Mouse (Mus musculus) ES-Bruce4 (cell line): ENCODE results near the gene Gucy2c.
"Not testable (repeated sequence)": the region's sequence is repeated elsewhere in the genome, so short reads cannot be mapped to it uniquely, and the experiment has no call there.

Experiments
- CTCF ChIP-seq: IDR thresholded peaks from one replicate; pipeline ENCODE4 v1.8.1; 2011; ENCODE audit warnings: low read depth, low read length
- POLR2A ChIP-seq: IDR thresholded peaks from one replicate; pipeline ENCODE4 v1.8.1; 2011; ENCODE audit warnings: low read length; ENCODE audit not compliant: insufficient read depth

- not testable (repeated sequence) for TF ChIP-seq CTCF, POLR2A
Observed at GRCm38 (mm10) chr6:136797874-136798693, 16.5 kb upstream of the Gucy2c start.
